Mouse (Mus musculus) forebrain, embryonic 16.5 days (tissue): ENCODE results near the gene Cd180. TPM values are rescaled to one million over a fixed set of nuclear protein-coding genes. Genes with fewer than 3 reads are reported as not detected.

Source experiments
- ATAC-seq: fragments of 200-750 bp; cut with Nextera tagmentation; 2 replicates; pipeline ENCODE4 v1.8.0; 2017; ENCODE audit warnings: mild to moderate bottlenecking, moderate library complexity
- H3K27ac ChIP-seq: fragments of 300-500 bp; sonication (generic); 2 replicates; pipeline ENCODE4 v1.5.1; 2014; ENCODE audit warnings: low read length, control low read depth
- H3K27me3 ChIP-seq: fragments of 300-500 bp; sonication (generic); replicated peaks from 2 replicates; pipeline ENCODE4 v1.6.1; 2014; ENCODE audit warnings: low read length; ENCODE audit not compliant: control insufficient read depth, insufficient read depth
- H3K36me3 ChIP-seq: fragments of 300-500 bp; sonication (generic); 2 replicates; pipeline ENCODE4 v1.6.1; 2014; ENCODE audit not compliant: control insufficient read depth, insufficient read depth
- H3K4me1 ChIP-seq: fragments of 300-500 bp; sonication (generic); replicated peaks from 2 replicates; pipeline ENCODE4 v1.6.1; 2014; ENCODE audit warnings: low read length; ENCODE audit not compliant: control insufficient read depth, insufficient read depth
- H3K4me2 ChIP-seq: fragments of 300-500 bp; sonication (generic); 2 replicates; pipeline ENCODE4 v1.6.1; 2014; ENCODE audit warnings: mild to moderate bottlenecking, low read length, control low read depth
- H3K4me3 ChIP-seq: fragments of 300-500 bp; sonication (generic); replicated peaks from 2 replicates; pipeline ENCODE4 v1.5.1; 2014; ENCODE audit warnings: mild to moderate bottlenecking, low read length, control low read depth
- H3K9ac ChIP-seq: fragments of 300-500 bp; sonication (generic); replicated peaks from 2 replicates; pipeline ENCODE4 v1.6.1; 2014; ENCODE audit warnings: low read depth, low read length, control low read depth
- H3K9me3 ChIP-seq: fragments of 300-500 bp; sonication (generic); 2 replicates; pipeline ENCODE4 v1.6.1; 2016; ENCODE audit warnings: low read length; ENCODE audit not compliant: control insufficient read depth
- WGBS: fragments of 180-500 bp; shearing (Covaris S2); extraction: QIAGEN DNeasy Blood & Tissue Kit; methylation state at CpG from one replicate; pipeline ENCODE4 v1.1.7; 2014; 5-methylcytosine and 5-hydroxymethylcytosine counted together
- polyA plus RNA-seq: library from polyadenylated mRNA; unstranded; fragments of >200 nt; fragmentation: Nextera tagmentation; extraction: Ambion mirVana; gene quantifications from 2 replicates; pipeline ENCODE4 v1.2.1, GENCODE M21; 2015

Cd180 gene
- polyA plus RNA-seq: 0.23 and 0.39 TPM in 2 replicates

DNA sequence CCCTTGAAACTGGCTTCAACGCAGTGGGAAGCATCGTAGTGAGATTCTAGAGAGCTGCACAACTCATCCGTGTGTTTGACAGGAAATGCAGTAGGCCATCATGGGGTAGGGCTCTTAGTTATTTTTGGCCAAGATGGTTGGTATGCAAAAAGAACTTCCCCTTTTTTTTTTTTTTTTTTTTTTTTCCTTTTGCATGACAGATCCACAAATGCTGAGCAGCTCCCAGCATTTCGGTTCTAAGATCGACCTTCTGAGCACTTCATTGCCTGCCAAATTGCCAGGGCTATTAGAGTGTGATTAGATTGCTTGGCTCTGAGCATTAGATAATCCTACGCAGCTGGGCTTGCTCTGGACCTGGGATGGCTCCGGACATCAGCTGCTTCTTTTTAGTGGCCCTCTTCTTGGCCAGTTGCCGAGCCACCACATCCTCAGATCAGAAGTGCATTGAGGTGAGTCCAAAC is at the start of gene Cd180:
Gene Cd180 (plus strand): TSS at position 218 of the 461 bp plus-strand sequence.
- no peak within 1 kb of the TSS for H3K9ac ChIP-seq
- H3K36me3 ChIP-seq: no peaks in the 10 kb centered on the region
- H3K4me1 ChIP-seq: peaks cover 6% of the 10 kb centered on the region; the same call in 1 of the 2 replicates
- peak within 1 kb of the TSS; percentile 28; the same call in 1 of the 2 replicates for H3K27ac ChIP-seq
- H3K4me2 ChIP-seq: no peak within 1 kb of the TSS
- no peak for ATAC-seq
- H3K27me3 ChIP-seq: no peaks in the 10 kb centered on the region
- no peak within 1 kb of the TSS for H3K4me3 ChIP-seq
- 69% methylated on average over 8 of the region's 8 CpGs for whole genome bisulfite sequencing
- no peaks in the 10 kb centered on the region for H3K9me3 ChIP-seq

DNA sequence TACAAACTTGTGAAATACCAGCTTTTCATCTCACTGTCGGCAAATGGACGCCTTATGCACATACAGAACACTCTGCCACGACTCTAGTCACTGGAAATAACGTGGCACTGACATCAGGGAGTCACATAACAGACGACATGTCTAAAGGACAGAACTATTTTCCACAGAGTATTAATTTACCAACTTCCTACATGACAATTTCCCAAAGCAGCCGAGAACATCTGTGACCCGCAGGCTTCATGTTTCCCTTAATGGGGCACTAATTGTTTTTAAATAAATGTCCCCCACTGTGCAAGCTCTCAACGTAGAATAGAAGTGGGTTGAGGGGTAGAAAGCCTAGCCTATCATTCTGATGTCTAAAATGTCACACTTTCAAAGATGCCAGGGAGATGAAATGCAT is 49.0 kb upstream of the Cd180 start:
- 11% methylated on average over 8 of the region's 8 CpGs for WGBS
- Histone ChIP-seq H3K4me2 (peak overlapping the region; percentile 42), H3K4me1 (peaks cover 11% of the 10 kb centered on the region; the same call in 1 of the 2 replicates), H3K27me3 (no peaks in the 10 kb centered on the region), H3K9ac (0 out of 2 replicates have a peak overlapping the region, but pooled peaks have one; percentile 15), H3K9me3 (no peaks in the 10 kb centered on the region), H3K4me3 (no peak overlapping the region; the same call in 1 of the 2 replicates), H3K36me3 (no peaks in the 10 kb centered on the region), H3K27ac (no peak overlapping the region)
- peak; percentile 61 for ATAC-seq

DNA sequence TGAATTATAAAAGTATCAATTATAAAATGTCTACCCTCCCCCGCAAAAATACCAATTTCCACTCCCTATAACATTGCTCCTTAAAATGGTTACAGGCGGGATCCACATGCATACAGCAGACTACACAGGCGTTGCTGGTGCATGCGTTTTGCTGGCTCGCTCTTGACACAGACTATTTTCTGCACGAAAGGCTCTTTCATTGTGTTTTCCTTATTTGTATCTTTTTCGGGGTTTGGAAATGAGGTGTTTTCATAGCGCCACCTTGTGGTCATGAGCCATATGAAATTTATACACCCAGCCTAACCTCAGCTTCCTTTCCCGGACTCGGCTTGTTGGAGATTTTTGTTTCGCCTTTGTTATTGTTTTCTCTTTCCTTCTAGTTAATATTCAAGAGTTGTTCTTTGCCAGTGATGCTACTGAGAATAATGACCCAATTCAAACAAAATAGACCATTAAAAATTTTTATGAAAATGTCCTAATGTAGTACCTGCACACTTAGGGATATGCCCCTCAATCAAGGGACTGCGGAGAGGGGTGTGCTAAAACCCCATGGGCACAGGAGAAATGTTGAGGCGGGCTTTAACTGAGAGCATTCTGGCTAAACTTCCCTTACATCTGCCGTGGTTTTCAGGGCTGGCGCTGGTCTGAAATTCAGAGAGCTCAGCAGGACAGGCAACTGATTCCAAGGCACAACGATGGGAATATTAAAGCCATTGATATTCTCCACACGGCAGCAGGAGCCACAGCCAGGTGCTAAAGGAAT is 48.4 kb upstream of the Cd180 start:
- peak overlapping the region; percentile 42 for H3K4me2 ChIP-seq
- WGBS: 19% methylated on average over 17 of the region's 17 CpGs
- H3K4me3 ChIP-seq: peak overlapping the region; percentile 23; the same call in 1 of the 2 replicates
- H3K27me3 ChIP-seq: no peaks in the 10 kb centered on the region
- H3K36me3 ChIP-seq: no peaks in the 10 kb centered on the region
- H3K9ac ChIP-seq: no peak overlapping the region
- ATAC-seq: peak; percentile 92
- no peak overlapping the region for H3K27ac ChIP-seq
- H3K9me3 ChIP-seq: no peaks in the 10 kb centered on the region
- peaks cover 11% of the 10 kb centered on the region; the same call in 1 of the 2 replicates for H3K4me1 ChIP-seq

DNA sequence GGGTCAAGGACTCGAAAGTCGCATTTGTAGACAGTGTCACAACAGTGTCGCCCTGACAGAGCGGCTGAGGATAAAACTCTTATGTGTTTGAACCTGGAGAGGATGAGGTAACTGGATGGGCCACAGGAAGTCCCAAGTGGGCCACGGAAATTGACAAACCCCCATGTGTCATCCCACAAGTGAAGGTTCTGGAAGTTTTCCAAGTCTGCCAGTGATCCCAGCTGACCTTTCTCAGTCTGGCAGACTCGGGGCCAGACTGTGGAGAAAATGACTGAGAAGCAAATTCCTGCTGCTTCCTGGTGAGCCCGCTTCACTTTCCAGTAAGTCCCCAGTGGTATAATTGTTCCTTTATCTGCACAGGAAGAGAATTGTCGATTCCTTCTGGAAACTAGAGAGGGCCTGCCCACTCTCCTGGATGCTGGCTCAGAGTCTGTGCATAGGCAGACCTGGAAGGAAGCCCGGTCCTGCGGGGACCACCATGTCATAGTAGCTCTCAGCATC is 47.0 kb upstream of the Cd180 start:
- H3K27ac ChIP-seq: no peak overlapping the region
- no peaks in the 10 kb centered on the region for H3K36me3 ChIP-seq
- H3K9ac ChIP-seq: no peak overlapping the region
- no peak overlapping the region for H3K4me2 ChIP-seq
- no peak for ATAC-seq
- peaks cover 11% of the 10 kb centered on the region; the same call in 1 of the 2 replicates for H3K4me1 ChIP-seq
- H3K4me3 ChIP-seq: no peak overlapping the region
- H3K9me3 ChIP-seq: no peaks in the 10 kb centered on the region
- 69% methylated on average over 10 of the region's 10 CpGs for WGBS
- no peaks in the 10 kb centered on the region for H3K27me3 ChIP-seq

DNA sequence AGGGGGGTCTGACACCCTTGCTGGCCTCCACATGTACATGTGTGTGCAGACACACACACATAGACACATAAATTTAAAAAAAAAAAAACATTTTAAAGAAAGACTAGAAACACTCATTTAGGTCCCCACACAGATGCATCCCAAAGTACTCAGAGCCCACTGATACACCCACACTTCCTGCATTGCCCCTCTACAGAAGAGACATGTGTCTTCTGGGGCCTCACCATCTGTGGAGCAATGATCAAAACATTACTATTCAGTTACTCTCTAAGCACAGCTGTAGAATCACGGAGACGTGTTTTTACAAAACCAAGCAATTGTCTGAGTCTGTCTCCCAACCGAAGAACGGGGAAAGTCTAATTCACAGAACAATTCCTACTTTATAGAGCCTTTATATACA is 45.8 kb upstream of the Cd180 start:
- H3K4me1 ChIP-seq: peaks cover 11% of the 10 kb centered on the region; the same call in 1 of the 2 replicates
- no peak overlapping the region for H3K9ac ChIP-seq
- no peak overlapping the region for H3K4me2 ChIP-seq
- ATAC-seq: no peak
- no peak overlapping the region for H3K4me3 ChIP-seq
- H3K27ac ChIP-seq: no peak overlapping the region
- 59% methylated on average over 4 of the region's 4 CpGs for WGBS
- no peaks in the 10 kb centered on the region for H3K27me3 ChIP-seq
- H3K9me3 ChIP-seq: no peaks in the 10 kb centered on the region
- no peaks in the 10 kb centered on the region for H3K36me3 ChIP-seq

- H3K4me1 ChIP-seq: no peaks in the 10 kb centered on the region
- no peak overlapping the region for H3K4me2 ChIP-seq
- no peak overlapping the region for H3K4me3 ChIP-seq
- no peaks in the 10 kb centered on the region for H3K27me3 ChIP-seq
- no peaks in the 10 kb centered on the region for H3K36me3 ChIP-seq
- no peak for ATAC-seq
- no peak overlapping the region for H3K27ac ChIP-seq
- H3K9me3 ChIP-seq: no peaks in the 10 kb centered on the region
- 89% methylated on average over 6 of the region's 6 CpGs for WGBS
- no peak overlapping the region for H3K9ac ChIP-seq
Measured at GRCm38 (mm10) chr13:102652303-102652889, 41.0 kb upstream of the Cd180 start.

- Histone ChIP-seq H3K27ac (no peak overlapping the region), H3K4me2 (no peak overlapping the region), H3K9ac (no peak overlapping the region), H3K27me3 (no peaks in the 10 kb centered on the region), H3K9me3 (no peaks in the 10 kb centered on the region), H3K36me3 (no peaks in the 10 kb centered on the region), H3K4me3 (no peak overlapping the region), H3K4me1 (no peaks in the 10 kb centered on the region)
- ATAC-seq: no peak
- WGBS: 74% methylated on average over 2 of the region's 2 CpGs
Measured at GRCm38 (mm10) chr13:102655071-102655570, 38.2 kb upstream of the Cd180 start.

- no peak overlapping the region for H3K27ac ChIP-seq
- H3K4me1 ChIP-seq: no peaks in the 10 kb centered on the region
- no peak overlapping the region for H3K4me3 ChIP-seq
- WGBS: 76% methylated on average over 11 of the region's 11 CpGs
- no peaks in the 10 kb centered on the region for H3K9me3 ChIP-seq
- no peak for ATAC-seq
- no peaks in the 10 kb centered on the region for H3K27me3 ChIP-seq
- no peak overlapping the region for H3K9ac ChIP-seq
- no peak overlapping the region for H3K4me2 ChIP-seq
- H3K36me3 ChIP-seq: no peaks in the 10 kb centered on the region
Measured at GRCm38 (mm10) chr13:102656153-102656690, 37.1 kb upstream of the Cd180 start.
